Mouse (Mus musculus) kidney, adult 2 months (tissue): ENCODE results near the gene Lef1.

ENCODE experiments used
- CTCF ChIP-seq: fragments of 200-500 bp; conservative IDR thresholded peaks from 2 replicates; pipeline ENCODE4 v1.5.1; 2011; ENCODE audit warnings: low read depth, mild to moderate bottlenecking, control low read depth, low read length, moderate library complexity, mixed read lengths; ENCODE audit not compliant: insufficient read depth, insufficient read length
- POLR2A ChIP-seq: fragments of 200-500 bp; IDR thresholded peaks from one replicate; pipeline ENCODE4 v1.6.1; 2011; ENCODE audit warnings: low read depth, low read length, control low read depth

DNA sequence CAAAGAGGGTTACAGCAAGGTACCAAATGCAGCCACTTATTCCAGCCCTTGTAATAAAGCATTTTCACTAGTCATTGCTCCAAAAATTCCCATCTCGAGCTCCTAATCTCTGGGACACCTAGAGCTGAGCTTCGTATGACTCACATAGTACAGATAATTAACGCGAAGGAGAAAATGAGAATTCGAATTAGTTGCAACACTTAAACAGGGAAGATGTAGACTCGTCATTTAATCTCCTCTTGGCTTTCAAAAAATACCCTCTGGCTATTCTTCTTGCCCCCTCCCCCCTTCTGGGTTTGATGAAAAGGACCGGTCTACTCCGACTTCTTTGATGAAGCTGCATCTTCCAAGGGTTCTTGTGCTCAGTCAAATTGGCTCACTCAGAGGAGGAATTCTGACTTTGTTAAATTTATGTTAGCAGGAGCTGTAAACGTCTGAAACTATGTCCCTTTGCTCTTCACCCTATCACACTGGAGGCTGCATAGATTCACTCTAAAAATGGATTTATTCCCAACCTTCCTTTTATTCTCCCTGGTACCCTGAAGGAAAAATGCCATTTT is 2.1 kb upstream of the Lef1 start:
- TF ChIP-seq CTCF (no peak), POLR2A (no peak)
